Mouse (Mus musculus): ENCODE results near the gene Marveld3.

- TF ChIP-seq CTCF (IDR thresholded peaks at IDR 0.05) = no peak
- no peak for TF ChIP-seq EP300 (IDR thresholded peaks at IDR 0.05)
These were observed 47.0 kb upstream of the Marveld3 start for GRCm38 (mm10) chr8:110008995-110009446.
